Mouse (Mus musculus) limb, embryonic 13.5 days (tissue): ENCODE measurements around the gene Noct. TPM values are rescaled to one million over a fixed set of nuclear protein-coding genes. Genes with fewer than 3 reads are reported as not detected.
A peak's percentile ranks its signal among the peaks of the same experiment; 100 is the strongest.

Source experiments
- ATAC-seq: fragments of 200-750 bp; cut with Nextera tagmentation; 2 replicates; pipeline ENCODE4 v1.8.0; 2017; ENCODE audit warnings: low read depth, moderate number of reproducible peaks, moderate TSS enrichment; ENCODE audit not compliant: low FRiP score
- H3K27ac ChIP-seq: fragments of 300-500 bp; sonication (generic); 2 replicates; pipeline ENCODE4 v1.5.1; 2015; ENCODE audit warnings: inconsistent platforms, mild to moderate bottlenecking, moderate library complexity
- H3K27me3 ChIP-seq: fragments of 300-500 bp; sonication (generic); 2 replicates; pipeline ENCODE4 v1.6.1; 2015; ENCODE audit warnings: mild to moderate bottlenecking, inconsistent platforms
- H3K36me3 ChIP-seq: fragments of 300-500 bp; sonication (generic); 2 replicates; pipeline ENCODE4 v1.6.1; 2015; ENCODE audit warnings: inconsistent platforms, mild to moderate bottlenecking, moderate library complexity
- H3K4me1 ChIP-seq: fragments of 300-500 bp; sonication (generic); 2 replicates; pipeline ENCODE4 v1.6.1; 2015; ENCODE audit warnings: inconsistent platforms
- H3K4me2 ChIP-seq: fragments of 300-500 bp; sonication (generic); replicated peaks from 2 replicates; pipeline ENCODE4 v1.6.1; 2015; ENCODE audit warnings: inconsistent platforms, mild to moderate bottlenecking, moderate library complexity
- H3K4me3 ChIP-seq: fragments of 300-500 bp; sonication (generic); 2 replicates; pipeline ENCODE4 v1.5.1; 2015; ENCODE audit warnings: moderate library complexity, mild to moderate bottlenecking, inconsistent platforms
- H3K9ac ChIP-seq: fragments of 300-500 bp; sonication (generic); 2 replicates; pipeline ENCODE4 v1.6.1; 2015; ENCODE audit warnings: mild to moderate bottlenecking, inconsistent platforms
- H3K9me3 ChIP-seq: fragments of 300-500 bp; sonication (generic); 2 replicates; pipeline ENCODE4 v1.6.1; 2016; ENCODE audit warnings: inconsistent platforms
- WGBS: fragments of 180-500 bp; shearing (Covaris S2); methylation state at CpG from one replicate; pipeline ENCODE4 v1.1.7; 2015; 5-methylcytosine and 5-hydroxymethylcytosine counted together
- polyA plus RNA-seq: library from polyadenylated mRNA; unstranded; fragments of >200 nt; fragmentation: Nextera tagmentation; extraction: Ambion mirVana; gene quantifications from 2 replicates; pipeline ENCODE4 v1.2.1, GENCODE M21; 2015

Gene Noct
- polyA plus RNA-seq, 1 experiment from 2014 or later: 10.0 TPM

- H3K4me1 ChIP-seq: peaks cover 28% of the 10 kb centered on the region
- peak overlapping the region; percentile 95 for H3K4me3 ChIP-seq
- peak overlapping the region; percentile 79 for H3K4me2 ChIP-seq
- peaks cover 6% of the 10 kb centered on the region for H3K27me3 ChIP-seq
- ATAC-seq: no peak
- H3K9me3 ChIP-seq: no peaks in the 10 kb centered on the region
- 1% methylated on average over 26 of the region's 39 CpGs for WGBS
- peak overlapping the region; percentile 94 for H3K27ac ChIP-seq
- H3K9ac ChIP-seq: peak overlapping the region; percentile 90
- H3K36me3 ChIP-seq: no peaks in the 10 kb centered on the region
Measured at GRCm38 (mm10) chr3:51225226-51225750, 1.0 kb downstream of the Noct start.

GRCm38 (mm10) chr3:51225979-51226378 is 1.7 kb downstream of the Noct start:
- no peak for ATAC-seq
- Histone ChIP-seq H3K4me1 (peaks cover 28% of the 10 kb centered on the region), H3K4me3 (peak overlapping the region; percentile 95), H3K9ac (no peak overlapping the region), H3K27ac (no peak overlapping the region), H3K4me2 (peak overlapping the region; percentile 79), H3K36me3 (no peaks in the 10 kb centered on the region), H3K27me3 (peaks cover 6% of the 10 kb centered on the region), H3K9me3 (no peaks in the 10 kb centered on the region)
- WGBS: 89% methylated on average over 10 of the region's 10 CpGs

- Histone ChIP-seq H3K4me2 (peak overlapping the region; percentile 79), H3K4me3 (no peak overlapping the region)
- 79% methylated on average over 3 of the region's 3 CpGs for WGBS
Measured at GRCm38 (mm10) chr3:51226601-51227000, 2.4 kb downstream of the Noct start.

GRCm38 (mm10) chr3:51228038-51228820 is 4.0 kb downstream of the Noct start:
- H3K9me3 ChIP-seq: no peaks in the 10 kb centered on the region
- H3K4me3 ChIP-seq: no peak overlapping the region
- H3K9ac ChIP-seq: no peak overlapping the region
- H3K27ac ChIP-seq: no peak overlapping the region
- ATAC-seq: no peak
- H3K27me3 ChIP-seq: peaks cover 2% of the 10 kb centered on the region; the same call in 1 of the 2 replicates
- no peaks in the 10 kb centered on the region for H3K36me3 ChIP-seq
- 80% methylated on average over 10 of the region's 10 CpGs for WGBS
- H3K4me2 ChIP-seq: no peak overlapping the region
- peaks cover 32% of the 10 kb centered on the region for H3K4me1 ChIP-seq

More at GRCm38 (mm10) chr3:51226601-51227000, 2.4 kb downstream of the Noct start:
- no peaks in the 10 kb centered on the region for H3K36me3 ChIP-seq
- H3K9me3 ChIP-seq: no peaks in the 10 kb centered on the region
- H3K27ac ChIP-seq: no peak overlapping the region
- 0 out of 2 replicates have a peak overlapping the region, but pooled peaks have one; percentile 8 for H3K9ac ChIP-seq
- peaks cover 6% of the 10 kb centered on the region for H3K27me3 ChIP-seq
- peaks cover 32% of the 10 kb centered on the region for H3K4me1 ChIP-seq
- no peak for ATAC-seq

- Histone ChIP-seq H3K4me1 (peaks cover 32% of the 10 kb centered on the region), H3K9ac (no peak overlapping the region), H3K4me2 (no peak overlapping the region), H3K4me3 (no peak overlapping the region), H3K36me3 (no peaks in the 10 kb centered on the region), H3K27ac (no peak overlapping the region), H3K9me3 (no peaks in the 10 kb centered on the region), H3K27me3 (no peaks in the 10 kb centered on the region)
- no peak for ATAC-seq
- WGBS: 81% methylated on average over 9 of the region's 9 CpGs
Measured at GRCm38 (mm10) chr3:51228821-51229205, 4.6 kb downstream of the Noct start.

GRCm38 (mm10) chr3:51229226-51229625 is 5.0 kb downstream of the Noct start:
- Histone ChIP-seq H3K27ac (no peak overlapping the region), H3K4me1 (peaks cover 32% of the 10 kb centered on the region), H3K9me3 (no peaks in the 10 kb centered on the region), H3K27me3 (no peaks in the 10 kb centered on the region), H3K4me2 (no peak overlapping the region), H3K4me3 (no peak overlapping the region), H3K9ac (no peak overlapping the region), H3K36me3 (no peaks in the 10 kb centered on the region)
- 86% methylated on average over 3 of the region's 3 CpGs for WGBS
- no peak for ATAC-seq

GRCm38 (mm10) chr3:51230146-51230835 is 6.0 kb downstream of the Noct start:
- no peak for ATAC-seq
- Histone ChIP-seq H3K27ac (no peak overlapping the region), H3K9ac (no peak overlapping the region), H3K4me2 (no peak overlapping the region), H3K36me3 (no peaks in the 10 kb centered on the region), H3K4me1 (peaks cover 34% of the 10 kb centered on the region), H3K9me3 (no peaks in the 10 kb centered on the region), H3K27me3 (no peaks in the 10 kb centered on the region), H3K4me3 (no peak overlapping the region)
- WGBS: 93% methylated on average over 6 of the region's 6 CpGs

GRCm38 (mm10) chr3:51230886-51231285 is 6.6 kb downstream of the Noct start:
- Histone ChIP-seq H3K27ac (no peak overlapping the region), H3K4me3 (no peak overlapping the region), H3K9ac (no peak overlapping the region), H3K9me3 (no peaks in the 10 kb centered on the region), H3K27me3 (no peaks in the 10 kb centered on the region), H3K36me3 (no peaks in the 10 kb centered on the region), H3K4me1 (peaks cover 29% of the 10 kb centered on the region), H3K4me2 (no peak overlapping the region)
- no peak for ATAC-seq
- 73% methylated on average over 5 of the region's 5 CpGs for WGBS

GRCm38 (mm10) chr3:51231499-51231898 is 7.3 kb downstream of the Noct start:
- H3K9ac ChIP-seq: no peak overlapping the region; the same call in 1 of the 2 replicates
- no peak overlapping the region for H3K4me2 ChIP-seq
- H3K9me3 ChIP-seq: no peaks in the 10 kb centered on the region
- 59% methylated on average over 3 of the region's 3 CpGs for WGBS
- no peak overlapping the region for H3K4me3 ChIP-seq
- H3K27ac ChIP-seq: no peak overlapping the region
- H3K4me1 ChIP-seq: peaks cover 22% of the 10 kb centered on the region
- H3K36me3 ChIP-seq: no peaks in the 10 kb centered on the region
- H3K27me3 ChIP-seq: no peaks in the 10 kb centered on the region
- ATAC-seq: no peak

GRCm38 (mm10) chr3:51232205-51232910 is 8.1 kb downstream of the Noct start:
- peaks cover 18% of the 10 kb centered on the region for H3K4me1 ChIP-seq
- H3K9ac ChIP-seq: no peak overlapping the region
- no peak for ATAC-seq
- no peaks in the 10 kb centered on the region for H3K27me3 ChIP-seq
- H3K4me3 ChIP-seq: no peak overlapping the region
- no peaks in the 10 kb centered on the region for H3K9me3 ChIP-seq
- 90% methylated on average over 3 of the region's 3 CpGs for WGBS
- no peak overlapping the region for H3K4me2 ChIP-seq
- no peaks in the 10 kb centered on the region for H3K36me3 ChIP-seq
- no peak overlapping the region for H3K27ac ChIP-seq

- no peak overlapping the region for H3K4me2 ChIP-seq
- H3K27ac ChIP-seq: no peak overlapping the region
- no peak overlapping the region for H3K4me3 ChIP-seq
- no peak overlapping the region for H3K9ac ChIP-seq
- H3K27me3 ChIP-seq: no peaks in the 10 kb centered on the region
- ATAC-seq: no peak
- peaks cover 19% of the 10 kb centered on the region for H3K4me1 ChIP-seq
- no peaks in the 10 kb centered on the region for H3K9me3 ChIP-seq
- no peaks in the 10 kb centered on the region for H3K36me3 ChIP-seq
- whole genome bisulfite sequencing: 53% methylated on average over 5 of the region's 5 CpGs
Measured at GRCm38 (mm10) chr3:51233474-51233873, 9.2 kb downstream of the Noct start.
